Mouse (Mus musculus): ENCODE measurements around the gene Stx17. TPM values are rescaled to one million over a fixed set of nuclear protein-coding genes. Genes with fewer than 3 reads are reported as not detected.
A peak's percentile ranks its signal among the peaks of the same experiment; 100 is the strongest.

Stx17 gene
- polyA plus RNA-seq, 1 experiment from 2014 or later, result 18.5 TPM

MicroRNAs within 50 kb of the gene (microRNA counts, 519-probe panel; counts per million panel counts)
- microRNA mmu-miR-1958, result 1,992 counts per million, percentile 21 among the panel's probes with 10 or more counts

Small RNA genes within 50 kb of the gene (microRNA-seq; reads per million reads assigned to microRNA genes)
- gene Mir1958, result not detected

Other genes starting within 250 kb of the Stx17 start
- gene Nr4a3, start 79.8 kb upstream of the Stx17 start, polyA plus RNA-seq (2015; fragmentation: Nextera tagmentation; extraction: Ambion mirVana), result 0.11 and 0.20 TPM in 2 replicates
- 54.9 and 55.7 TPM in 2 replicates for gene Erp44, start 154.6 kb downstream of the Stx17 start, polyA plus RNA-seq (2015; fragmentation: Nextera tagmentation; extraction: Ambion mirVana)
- gene Invs, start 154.8 kb downstream of the Stx17 start, polyA plus RNA-seq (2015; fragmentation: Nextera tagmentation; extraction: Ambion mirVana), result 4.8 and 5.7 TPM in 2 replicates

All from heart, embryonic 15.5 days (tissue).